Mouse (Mus musculus) heart, postnatal 0 days (tissue): ENCODE results near the gene Cox5b. TPM values are rescaled to one million over a fixed set of nuclear protein-coding genes. Genes with fewer than 3 reads are reported as not detected.

Source experiments
- ATAC-seq: fragments of 200-750 bp; cut with Nextera tagmentation; 2 replicates; pipeline ENCODE4 v1.8.0; 2017; ENCODE audit warnings: low read depth, moderate number of reproducible peaks, moderate library complexity; ENCODE audit not compliant: insufficient read depth
- DNase-seq: peaks from one replicate; pipeline ENCODE4 v3.0.0-alpha.2; 2016; ENCODE audit warnings: low spot score
- H3K27ac ChIP-seq: fragments of 300-500 bp; sonication (generic); 2 replicates; pipeline ENCODE4 v1.5.1; 2014; ENCODE audit warnings: low read depth, mild to moderate bottlenecking
- H3K27me3 ChIP-seq: fragments of 300-500 bp; sonication (generic); 2 replicates; pipeline ENCODE4 v1.6.1; 2014; ENCODE audit warnings: low read length, mixed read lengths; ENCODE audit not compliant: control insufficient read depth, insufficient read depth
- H3K36me3 ChIP-seq: fragments of 300-500 bp; sonication (generic); replicated peaks from 2 replicates; pipeline ENCODE4 v1.6.1; 2014; ENCODE audit warnings: low read length, mixed read lengths; ENCODE audit not compliant: control insufficient read depth, insufficient read depth
- H3K4me1 ChIP-seq: fragments of 300-500 bp; sonication (generic); 2 replicates; pipeline ENCODE4 v1.6.1; 2014; ENCODE audit warnings: antibody characterized with exemption; ENCODE audit not compliant: control insufficient read depth, insufficient read depth
- H3K4me2 ChIP-seq: fragments of 300-500 bp; sonication (generic); 2 replicates; pipeline ENCODE4 v1.6.1; 2014; ENCODE audit warnings: low read depth, mild to moderate bottlenecking, low read length, moderate library complexity
- H3K4me3 ChIP-seq: fragments of 300-500 bp; sonication (generic); 2 replicates; pipeline ENCODE4 v1.5.1; 2014; ENCODE audit warnings: low read depth, low read length
- H3K9ac ChIP-seq: fragments of 300-500 bp; sonication (generic); replicated peaks from 2 replicates; pipeline ENCODE4 v1.6.1; 2014; ENCODE audit warnings: low read depth, low read length, mixed read lengths
- H3K9me3 ChIP-seq: fragments of 300-500 bp; sonication (generic); replicated peaks from 2 replicates; pipeline ENCODE4 v1.6.1; 2016; ENCODE audit warnings: low read length; ENCODE audit not compliant: control insufficient read depth
- CTCF ChIP-seq: IDR thresholded peaks from 2 replicates; pipeline ENCODE4 v1.5.1; 2016; ENCODE audit warnings: antibody characterized with exemption, control low read depth, low read depth
- EP300 ChIP-seq: IDR thresholded peaks from 2 replicates; pipeline ENCODE4 v1.6.1; 2016; ENCODE audit warnings: antibody characterized with exemption, low read depth
- WGBS: fragments of 180-500 bp; shearing (Covaris S2); extraction: QIAGEN DNeasy Blood & Tissue Kit; methylation state at CpG from one replicate; pipeline ENCODE4 v1.1.7; 2014; 5-methylcytosine and 5-hydroxymethylcytosine counted together
- polyA plus RNA-seq: library from polyadenylated mRNA; unstranded; fragments of >200 nt; fragmentation: Nextera tagmentation; extraction: Ambion mirVana; gene quantifications from 2 replicates; pipeline ENCODE4 v1.2.1, GENCODE M21; 2015
- total RNA-seq: library from RNA; depleted of rRNA; stranded (reverse); fragments of >200 nt; gene quantifications from 2 replicates; pipeline ENCODE4 v1.2.3, GENCODE M21; 2014; ENCODE audit warnings: low replicate concordance

The Cox5b gene
- total and polyA plus RNA-seq, 2 experiments from 2014 or later = 1,006 to 2,595 TPM

- no peak for ATAC-seq
- H3K4me1 ChIP-seq = peaks cover 8% of the 10 kb centered on the region; the same call in 1 of the 2 replicates
- 83% methylated on average over 6 of the region's 6 CpGs for whole genome bisulfite sequencing
- TF ChIP-seq EP300 = no peak
- no peak for TF ChIP-seq CTCF
- H3K36me3 ChIP-seq = peaks cover 41% of the 10 kb centered on the region
- H3K9ac ChIP-seq = no peak overlapping the region
- no peaks in the 10 kb centered on the region for H3K27me3 ChIP-seq
- no peak for DNase-seq
- H3K4me2 ChIP-seq = no peak overlapping the region
- H3K4me3 ChIP-seq = no peak overlapping the region
- no peaks in the 10 kb centered on the region for H3K9me3 ChIP-seq
- H3K27ac ChIP-seq = no peak overlapping the region
Measured at GRCm38 (mm10) chr1:36694871-36695270, 3.6 kb downstream of the Cox5b start.

GRCm38 (mm10) chr1:36696411-36696810, 5.2 kb downstream of the Cox5b start:
- no peak for TF ChIP-seq EP300
- TF ChIP-seq CTCF = peak; percentile 10; the same call in 1 of the 2 replicates
- WGBS = 29% methylated on average over 6 of the region's 6 CpGs
- Histone ChIP-seq H3K4me2 (no peak overlapping the region), H3K36me3 (peaks cover 56% of the 10 kb centered on the region), H3K27ac (no peak overlapping the region), H3K27me3 (no peaks in the 10 kb centered on the region), H3K4me1 (peaks cover 8% of the 10 kb centered on the region; the same call in 1 of the 2 replicates), H3K4me3 (no peak overlapping the region), H3K9me3 (no peaks in the 10 kb centered on the region), H3K9ac (no peak overlapping the region)
- no peak for ATAC-seq
- DNase-seq = no peak

- WGBS = 67% methylated on average over 5 of the region's 5 CpGs
- DNase-seq = no peak
- H3K4me2 ChIP-seq = no peak overlapping the region
- no peaks in the 10 kb centered on the region for H3K27me3 ChIP-seq
- ATAC-seq = no peak
- H3K9ac ChIP-seq = no peak overlapping the region
- H3K9me3 ChIP-seq = no peaks in the 10 kb centered on the region
- H3K4me3 ChIP-seq = no peak overlapping the region
- no peak overlapping the region for H3K27ac ChIP-seq
- TF ChIP-seq CTCF (no peak), EP300 (no peak)
- peaks cover 8% of the 10 kb centered on the region; the same call in 1 of the 2 replicates for H3K4me1 ChIP-seq
- H3K36me3 ChIP-seq = peaks cover 63% of the 10 kb centered on the region
Measured at GRCm38 (mm10) chr1:36697030-36697429, 5.8 kb downstream of the Cox5b start.

GRCm38 (mm10) chr1:36707166-36707565, 15.9 kb downstream of the Cox5b start:
- H3K9ac ChIP-seq = no peak overlapping the region
- H3K4me1 ChIP-seq = peaks cover 12% of the 10 kb centered on the region
- TF ChIP-seq EP300 (no peak), CTCF (no peak)
- DNase-seq (no peak), ATAC-seq (no peak)
- H3K9me3 ChIP-seq = no peaks in the 10 kb centered on the region
- no peaks in the 10 kb centered on the region for H3K27me3 ChIP-seq
- WGBS = 48% methylated on average over 2 of the region's 2 CpGs
- H3K27ac ChIP-seq = no peak overlapping the region
- no peak overlapping the region for H3K4me3 ChIP-seq
- H3K4me2 ChIP-seq = no peak overlapping the region
- H3K36me3 ChIP-seq = peaks cover 53% of the 10 kb centered on the region

GRCm38 (mm10) chr1:36707797-36708196, 16.5 kb downstream of the Cox5b start:
- Histone ChIP-seq H3K4me2 (no peak overlapping the region), H3K9ac (no peak overlapping the region), H3K4me3 (no peak overlapping the region), H3K36me3 (peaks cover 46% of the 10 kb centered on the region), H3K9me3 (no peaks in the 10 kb centered on the region), H3K27ac (no peak overlapping the region), H3K27me3 (no peaks in the 10 kb centered on the region), H3K4me1 (peaks cover 12% of the 10 kb centered on the region)
- ATAC-seq = no peak
- no peak for DNase-seq
- 87% methylated on average over 3 of the region's 3 CpGs for WGBS
- no peak for TF ChIP-seq CTCF
- no peak for TF ChIP-seq EP300

- ATAC-seq (no peak), DNase-seq (no peak)
- Histone ChIP-seq H3K4me3 (peak overlapping the region; percentile 94), H3K4me1 (peaks cover 12% of the 10 kb centered on the region), H3K27ac (no peak overlapping the region), H3K36me3 (peaks cover 38% of the 10 kb centered on the region), H3K4me2 (peak overlapping the region; percentile 86), H3K9ac (peak overlapping the region; percentile 89), H3K27me3 (no peaks in the 10 kb centered on the region), H3K9me3 (no peaks in the 10 kb centered on the region)
- 77% methylated on average over 1 of the region's 1 CpGs for whole genome bisulfite sequencing
- TF ChIP-seq CTCF = no peak
- TF ChIP-seq EP300 = no peak
Measured at GRCm38 (mm10) chr1:36708626-36709025, 17.4 kb downstream of the Cox5b start.
